Mouse (Mus musculus) E14TG2a.4 (cell line): ENCODE results near the gene Depdc7.

Experiments used
- CTCF ChIP-seq: conservative IDR thresholded peaks from 2 replicates; pipeline ENCODE4 v1.5.1; 2014; ENCODE audit warnings: low read length
- POU5F1 ChIP-seq: IDR thresholded peaks from 2 replicates; pipeline ENCODE4 v1.6.1; 2014; ENCODE audit warnings: low read length, borderline replicate concordance

DNA sequence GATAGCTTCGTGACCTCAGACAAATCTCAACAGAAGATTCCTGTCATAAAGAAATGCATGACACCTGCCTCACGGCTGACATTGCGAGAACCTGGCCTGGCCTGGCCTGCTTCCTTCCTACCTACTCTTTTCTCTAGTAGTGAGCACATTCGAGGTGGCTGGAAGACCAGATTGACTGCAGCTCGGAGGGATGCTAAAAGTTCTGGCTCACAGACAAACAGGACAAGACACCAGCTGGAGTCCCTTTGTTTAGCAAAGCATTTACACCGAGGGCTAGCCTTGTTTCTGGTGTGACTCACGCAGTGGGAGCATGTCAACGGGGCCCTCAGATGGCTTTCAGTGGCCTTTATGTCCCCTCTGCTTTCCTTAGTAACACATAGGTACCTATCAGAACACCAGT lies 54.0 kb downstream of the Depdc7 start:
- no peak for TF ChIP-seq CTCF
- no peak for TF ChIP-seq POU5F1
